Mouse (Mus musculus): ENCODE results near the gene Etnk1. TPM values are rescaled to one million over a fixed set of nuclear protein-coding genes. Genes with fewer than 3 reads are reported as not detected.
A peak's percentile ranks its signal among the peaks of the same experiment; 100 is the strongest.

Gene Etnk1
- polyA plus RNA-seq, 1 experiment from 2014 or later = 19.3 TPM

DNA sequence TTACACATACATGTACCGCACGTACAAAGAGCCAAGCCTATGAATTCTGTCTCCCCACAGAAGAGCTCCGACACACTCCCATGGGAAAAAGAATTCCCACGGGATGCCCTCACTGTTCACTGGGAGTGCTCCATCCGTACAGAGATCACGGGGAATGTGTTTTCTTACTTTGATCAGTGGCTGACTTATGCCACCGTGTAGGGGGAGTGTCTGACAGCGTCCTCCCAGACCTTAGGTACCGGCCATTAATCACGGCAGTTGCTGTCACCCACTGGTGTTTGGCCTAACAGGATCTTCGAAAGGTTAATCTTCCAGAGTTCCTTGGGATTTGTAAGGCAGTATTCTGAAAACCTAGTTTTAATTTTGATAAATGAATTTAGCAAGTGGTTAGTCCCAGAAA lies 57.0 kb downstream of the Etnk1 start:
- no peaks in the 10 kb centered on the region for H3K4me1 ChIP-seq
- H3K27me3 ChIP-seq = no peaks in the 10 kb centered on the region
- no peak overlapping the region for H3K4me3 ChIP-seq (replicated peaks)
- no peaks in the 10 kb centered on the region for H3K36me3 ChIP-seq
- whole genome bisulfite sequencing = 79% methylated on average over 11 of the region's 11 CpGs
- no peak overlapping the region for H3K27ac ChIP-seq (replicated peaks)
- no peaks in the 10 kb centered on the region for H3K9me3 ChIP-seq (replicated peaks)
- H3K4me2 ChIP-seq (replicated peaks) = no peak overlapping the region
- no peak overlapping the region for H3K9ac ChIP-seq
- ATAC-seq (ENCODE audit: insufficient number of reproducible peaks, low FRiP score, low TSS enrichment, low read depth) = no peak

DNA sequence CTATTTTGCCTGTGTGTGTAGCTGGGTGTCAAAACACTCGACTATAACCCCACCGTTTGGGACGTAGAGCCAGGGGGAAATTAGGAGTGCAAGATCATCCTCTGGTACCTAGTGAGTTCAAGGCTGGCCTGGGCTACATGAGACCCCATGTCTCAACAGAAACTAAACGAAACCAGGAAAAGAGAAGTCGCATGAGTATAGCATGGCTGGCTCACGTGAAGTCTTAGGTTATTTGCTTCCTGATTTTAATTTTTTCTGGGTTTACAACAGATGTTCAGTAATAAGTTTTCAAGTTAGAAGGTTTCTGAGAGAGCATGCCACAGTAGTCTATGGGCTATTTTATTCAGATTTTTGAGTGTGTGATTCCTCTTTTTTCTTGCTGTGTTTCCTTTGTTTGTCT lies 57.9 kb downstream of the Etnk1 start:
- no peak for ATAC-seq (ENCODE audit: insufficient number of reproducible peaks, low FRiP score, low TSS enrichment, low read depth)
- WGBS = 60% methylated on average over 6 of the region's 6 CpGs
- no peaks in the 10 kb centered on the region for H3K36me3 ChIP-seq
- no peak overlapping the region for H3K4me3 ChIP-seq (replicated peaks)
- no peak overlapping the region for H3K27ac ChIP-seq (replicated peaks)
- no peaks in the 10 kb centered on the region for H3K9me3 ChIP-seq (replicated peaks)
- H3K4me1 ChIP-seq = no peaks in the 10 kb centered on the region
- no peaks in the 10 kb centered on the region for H3K27me3 ChIP-seq
- H3K9ac ChIP-seq = no peak overlapping the region
- H3K4me2 ChIP-seq (replicated peaks) = no peak overlapping the region

DNA sequence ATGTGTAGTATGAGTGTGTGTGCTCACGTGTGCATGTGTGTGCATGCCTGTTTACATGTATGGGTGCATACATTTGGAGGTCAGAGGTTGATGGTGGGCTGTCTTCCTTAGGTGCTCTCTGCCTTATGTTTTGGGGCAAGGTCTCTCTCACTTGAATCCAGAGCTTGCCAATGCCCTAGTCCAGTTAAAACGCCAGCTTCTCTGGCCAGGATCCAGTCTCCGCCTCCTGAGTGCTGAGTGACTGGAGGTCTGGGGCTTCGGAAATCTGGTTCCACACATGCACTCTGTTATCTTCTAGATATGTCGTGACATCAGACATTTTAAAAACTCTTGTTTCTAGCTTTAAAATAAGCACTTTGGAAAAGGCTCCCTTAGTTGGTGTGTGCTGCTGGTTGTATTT lies 61.7 kb downstream of the Etnk1 start:
- Histone ChIP-seq H3K9me3 (replicated peaks) (no peaks in the 10 kb centered on the region), H3K27me3 (no peaks in the 10 kb centered on the region), H3K36me3 (no peaks in the 10 kb centered on the region), H3K9ac (no peak overlapping the region), H3K4me3 (replicated peaks) (no peak overlapping the region), H3K4me2 (replicated peaks) (no peak overlapping the region), H3K27ac (replicated peaks) (no peak overlapping the region), H3K4me1 (no peaks in the 10 kb centered on the region)
- WGBS = 80% methylated on average over 5 of the region's 5 CpGs
- ATAC-seq (ENCODE audit: insufficient number of reproducible peaks, low FRiP score, low TSS enrichment, low read depth) = no peak

DNA sequence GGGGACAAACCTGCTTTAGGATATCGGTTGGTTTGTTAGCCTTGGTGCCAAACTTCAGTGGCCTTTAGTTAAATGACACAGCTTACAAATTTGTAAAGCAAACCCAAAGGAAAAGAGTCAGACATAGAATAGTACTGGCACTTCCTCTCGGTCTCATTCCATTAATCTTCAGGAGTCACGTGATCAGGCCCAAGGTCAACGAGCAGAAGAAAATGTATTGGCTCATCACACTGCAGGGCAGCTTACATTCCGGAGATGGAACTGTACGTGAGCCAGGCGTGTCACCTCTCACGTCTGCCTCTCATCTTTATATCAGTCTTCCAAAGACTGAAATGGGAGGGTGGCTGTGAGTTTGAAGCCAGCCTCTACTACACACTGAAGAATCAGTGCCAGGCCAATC lies 62.9 kb downstream of the Etnk1 start:
- no peak overlapping the region for H3K27ac ChIP-seq (replicated peaks)
- H3K9me3 ChIP-seq (replicated peaks) = no peaks in the 10 kb centered on the region
- H3K4me1 ChIP-seq = no peaks in the 10 kb centered on the region
- H3K4me3 ChIP-seq (replicated peaks) = no peak overlapping the region
- 69% methylated on average over 8 of the region's 8 CpGs for WGBS
- H3K36me3 ChIP-seq = no peaks in the 10 kb centered on the region
- no peak overlapping the region for H3K4me2 ChIP-seq (replicated peaks)
- no peak for ATAC-seq (ENCODE audit: insufficient number of reproducible peaks, low FRiP score, low TSS enrichment, low read depth)
- H3K9ac ChIP-seq = no peak overlapping the region
- no peaks in the 10 kb centered on the region for H3K27me3 ChIP-seq

DNA sequence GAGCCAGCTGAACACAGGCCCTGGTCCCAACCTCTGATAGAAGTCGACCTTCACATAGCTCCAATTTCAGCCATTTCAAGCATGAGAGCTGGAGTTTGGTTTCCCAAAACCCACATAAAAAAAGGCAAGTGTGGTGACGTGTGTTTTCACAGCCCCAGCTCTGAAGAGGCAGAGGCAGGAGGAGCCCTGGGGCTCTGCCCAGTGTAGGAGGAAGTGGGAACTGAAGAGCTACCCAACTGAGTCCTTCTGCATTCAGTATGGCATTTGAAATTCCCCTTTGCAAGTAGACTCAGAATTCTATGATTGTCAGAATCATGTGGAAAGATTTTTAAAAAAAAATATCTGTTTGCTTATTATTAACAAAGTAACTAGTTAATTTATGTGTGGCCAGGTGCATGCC lies 63.9 kb downstream of the Etnk1 start:
- WGBS = 41% methylated on average over 2 of the region's 2 CpGs
- Histone ChIP-seq H3K9me3 (replicated peaks) (no peaks in the 10 kb centered on the region), H3K4me1 (no peaks in the 10 kb centered on the region), H3K27me3 (no peaks in the 10 kb centered on the region), H3K4me3 (replicated peaks) (no peak overlapping the region), H3K27ac (replicated peaks) (no peak overlapping the region), H3K36me3 (no peaks in the 10 kb centered on the region), H3K4me2 (replicated peaks) (no peak overlapping the region), H3K9ac (no peak overlapping the region)
- ATAC-seq (ENCODE audit: insufficient number of reproducible peaks, low FRiP score, low TSS enrichment, low read depth) = no peak

DNA sequence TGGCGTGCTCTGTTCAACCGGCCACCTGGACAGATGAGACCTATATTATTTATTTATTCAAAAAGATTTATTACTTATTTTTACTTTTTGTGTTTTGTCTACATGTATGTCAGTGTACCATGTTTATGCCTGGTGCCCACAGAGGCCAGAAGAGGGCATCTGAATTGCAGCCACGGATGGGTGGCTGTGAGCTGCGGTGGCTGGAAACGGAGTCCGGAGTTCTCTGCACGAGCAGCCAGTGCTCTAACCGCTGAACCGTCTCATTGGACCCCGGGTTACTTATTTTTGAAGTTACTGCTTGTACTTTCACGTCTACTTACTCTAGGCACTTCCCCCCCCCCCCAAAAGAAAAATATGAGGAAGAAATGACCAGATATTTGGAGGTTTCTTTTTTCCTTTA lies 65.7 kb downstream of the Etnk1 start:
- Histone ChIP-seq H3K9me3 (replicated peaks) (no peaks in the 10 kb centered on the region), H3K4me2 (replicated peaks) (no peak overlapping the region), H3K4me3 (replicated peaks) (no peak overlapping the region), H3K4me1 (no peaks in the 10 kb centered on the region), H3K36me3 (no peaks in the 10 kb centered on the region), H3K27me3 (no peaks in the 10 kb centered on the region), H3K27ac (replicated peaks) (no peak overlapping the region), H3K9ac (no peak overlapping the region)
- WGBS = 93% methylated on average over 11 of the region's 11 CpGs
- no peak for ATAC-seq (ENCODE audit: insufficient number of reproducible peaks, low FRiP score, low TSS enrichment, low read depth)

DNA sequence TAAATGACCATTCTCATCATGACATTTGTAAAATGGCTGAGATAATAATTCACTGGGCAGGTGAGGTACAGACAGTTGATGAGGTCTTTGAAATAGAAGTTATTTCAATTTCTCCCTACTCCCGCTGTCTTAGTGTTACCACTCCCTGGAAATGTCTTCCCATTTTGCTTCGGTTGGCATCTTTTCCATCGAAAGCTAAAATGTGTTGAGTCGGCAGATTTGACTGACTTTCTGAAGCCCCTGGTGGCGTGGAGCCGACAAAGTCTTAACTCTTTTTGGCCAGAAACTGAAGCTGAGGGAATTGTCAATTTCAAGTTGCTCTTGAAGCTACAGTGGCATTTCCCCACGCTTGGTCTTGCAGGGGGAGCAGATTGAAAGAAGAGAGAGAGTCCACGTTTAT lies 67.8 kb downstream of the Etnk1 start:
- H3K27me3 ChIP-seq = no peaks in the 10 kb centered on the region
- H3K9me3 ChIP-seq (replicated peaks) = no peaks in the 10 kb centered on the region
- H3K9ac ChIP-seq = no peak overlapping the region
- no peak overlapping the region for H3K4me3 ChIP-seq (replicated peaks)
- no peak for ATAC-seq (ENCODE audit: insufficient number of reproducible peaks, low FRiP score, low TSS enrichment, low read depth)
- 62% methylated on average over 8 of the region's 8 CpGs for WGBS
- no peak overlapping the region for H3K27ac ChIP-seq (replicated peaks)
- no peak overlapping the region for H3K4me2 ChIP-seq (replicated peaks)
- no peaks in the 10 kb centered on the region for H3K36me3 ChIP-seq
- H3K4me1 ChIP-seq = no peaks in the 10 kb centered on the region

DNA sequence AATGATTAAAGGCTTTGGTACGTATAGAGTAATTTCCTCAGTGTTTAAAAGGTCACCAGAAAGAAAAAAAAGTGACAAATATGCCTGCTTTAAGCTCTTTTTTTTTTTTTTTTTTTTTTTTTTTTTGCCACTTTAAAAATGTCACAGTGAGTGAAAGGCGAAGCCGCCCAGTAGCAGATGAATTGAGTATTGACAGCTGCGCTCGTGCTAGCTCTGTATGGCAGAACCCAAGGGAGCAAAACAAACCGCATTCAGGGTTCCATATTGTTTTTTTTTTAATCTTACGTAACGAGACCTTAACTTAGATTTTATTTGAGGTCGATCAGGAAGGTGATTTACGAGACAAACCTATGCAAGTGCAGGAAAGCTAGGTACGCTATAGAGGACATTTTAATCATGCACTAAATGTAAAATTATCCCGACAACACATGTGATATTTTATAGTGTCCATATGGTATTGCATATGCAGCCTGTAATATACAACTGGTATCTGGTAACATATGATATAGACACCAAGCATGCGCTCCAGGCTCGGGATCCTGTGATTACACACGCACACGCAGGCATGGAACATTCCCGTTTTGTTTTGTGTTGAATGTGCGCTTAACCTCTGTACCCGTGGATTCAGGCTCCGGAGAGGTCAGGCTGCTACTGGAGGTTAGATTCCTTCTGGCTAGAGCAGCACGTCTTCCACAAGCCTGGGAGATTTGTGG lies 72.5 kb downstream of the Etnk1 start:
- 64% methylated on average over 21 of the region's 21 CpGs for WGBS
- H3K4me3 ChIP-seq (replicated peaks) = no peak overlapping the region
- H3K9ac ChIP-seq = no peak overlapping the region
- no peak overlapping the region for H3K27ac ChIP-seq (replicated peaks)
- no peaks in the 10 kb centered on the region for H3K36me3 ChIP-seq
- no peak overlapping the region for H3K4me2 ChIP-seq (replicated peaks)
- H3K27me3 ChIP-seq = no peaks in the 10 kb centered on the region
- no peaks in the 10 kb centered on the region for H3K4me1 ChIP-seq
- H3K9me3 ChIP-seq (replicated peaks) = no peaks in the 10 kb centered on the region
- ATAC-seq (ENCODE audit: insufficient number of reproducible peaks, low FRiP score, low TSS enrichment, low read depth) = no peak

DNA sequence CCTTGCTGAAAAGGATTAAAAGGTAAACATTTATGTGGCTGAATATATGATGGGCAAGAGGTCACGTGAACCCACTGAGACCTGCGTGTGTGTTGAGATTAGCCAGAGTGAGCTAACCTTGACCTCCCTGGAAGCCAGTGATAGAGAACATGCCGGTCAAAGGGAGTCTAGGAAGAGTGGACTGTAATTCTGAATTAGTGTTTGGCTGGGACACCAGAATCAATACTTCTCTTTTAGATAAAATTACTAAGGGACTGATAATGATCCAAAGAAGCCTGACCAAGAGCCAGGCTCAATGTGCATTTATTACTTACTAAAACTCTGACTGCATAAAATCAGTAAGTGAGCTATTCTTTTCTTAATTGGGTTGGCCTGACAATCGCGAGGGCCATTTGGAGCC lies 76.2 kb downstream of the Etnk1 start:
- Histone ChIP-seq H3K4me3 (replicated peaks) (no peak overlapping the region), H3K36me3 (no peaks in the 10 kb centered on the region), H3K4me2 (replicated peaks) (no peak overlapping the region), H3K4me1 (no peaks in the 10 kb centered on the region), H3K27ac (replicated peaks) (no peak overlapping the region), H3K9me3 (replicated peaks) (no peaks in the 10 kb centered on the region), H3K9ac (no peak overlapping the region), H3K27me3 (no peaks in the 10 kb centered on the region)
- 83% methylated on average over 5 of the region's 5 CpGs for WGBS
- ATAC-seq (ENCODE audit: insufficient number of reproducible peaks, low FRiP score, low TSS enrichment, low read depth) = no peak

DNA sequence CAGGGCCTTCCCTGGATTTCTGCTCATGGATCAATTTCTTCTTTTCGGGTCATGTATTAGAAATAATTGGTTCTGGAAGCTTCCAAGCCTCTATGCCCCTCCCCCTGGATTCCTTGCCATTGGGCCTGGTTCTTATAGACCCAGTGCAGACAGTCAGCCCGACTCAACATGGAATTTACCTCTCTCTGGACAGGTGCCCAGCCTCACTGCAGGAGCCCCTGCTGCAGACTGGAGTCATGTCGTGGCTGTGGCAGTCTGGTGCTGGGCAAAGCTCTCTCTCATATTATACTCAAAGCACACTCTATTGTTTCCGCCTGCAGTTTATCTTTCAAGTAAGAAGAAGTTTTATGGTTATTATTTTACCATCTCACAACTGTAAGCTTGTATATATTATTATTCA lies 90.9 kb downstream of the Etnk1 start:
- no peak overlapping the region for H3K4me3 ChIP-seq (replicated peaks)
- no peak for ATAC-seq (ENCODE audit: insufficient number of reproducible peaks, low FRiP score, low TSS enrichment, low read depth)
- H3K4me1 ChIP-seq = no peaks in the 10 kb centered on the region
- peaks cover 14% of the 10 kb centered on the region for H3K27me3 ChIP-seq
- no peak overlapping the region for H3K27ac ChIP-seq (replicated peaks)
- H3K4me2 ChIP-seq (replicated peaks) = no peak overlapping the region
- WGBS = 69% methylated on average over 4 of the region's 4 CpGs
- no peak overlapping the region for H3K9ac ChIP-seq
- no peaks in the 10 kb centered on the region for H3K9me3 ChIP-seq (replicated peaks)
- no peaks in the 10 kb centered on the region for H3K36me3 ChIP-seq

DNA sequence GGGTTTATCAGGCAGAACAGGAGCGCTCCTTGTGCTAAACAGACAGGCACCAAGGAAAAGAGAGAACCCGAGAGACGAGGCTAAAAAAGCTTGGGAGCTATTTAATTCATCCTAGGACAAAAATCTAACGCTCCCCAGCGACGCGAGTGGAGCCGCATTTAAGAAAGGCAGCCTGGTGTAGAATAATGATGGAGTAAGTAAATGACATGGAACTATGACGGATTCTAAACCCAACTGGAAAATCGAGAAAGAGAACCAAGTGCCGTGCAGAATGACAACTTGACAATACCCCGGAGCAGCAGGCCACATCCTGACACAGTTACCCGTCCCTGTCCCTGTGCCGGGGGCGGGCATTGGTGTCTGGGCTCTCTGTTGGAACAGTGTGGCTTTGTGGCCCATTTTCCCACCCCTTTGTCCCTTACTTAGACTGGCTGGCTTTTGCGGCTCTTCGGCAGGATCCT lies 92.2 kb downstream of the Etnk1 start:
- no peaks in the 10 kb centered on the region for H3K9me3 ChIP-seq (replicated peaks)
- H3K4me3 ChIP-seq (replicated peaks) = no peak overlapping the region
- WGBS = 51% methylated on average over 17 of the region's 17 CpGs
- H3K27me3 ChIP-seq = peaks cover 14% of the 10 kb centered on the region
- H3K4me1 ChIP-seq = no peaks in the 10 kb centered on the region
- no peak for ATAC-seq (ENCODE audit: insufficient number of reproducible peaks, low FRiP score, low TSS enrichment, low read depth)
- H3K27ac ChIP-seq (replicated peaks) = no peak overlapping the region
- H3K36me3 ChIP-seq = no peaks in the 10 kb centered on the region
- H3K9ac ChIP-seq = no peak overlapping the region
- no peak overlapping the region for H3K4me2 ChIP-seq (replicated peaks)

DNA sequence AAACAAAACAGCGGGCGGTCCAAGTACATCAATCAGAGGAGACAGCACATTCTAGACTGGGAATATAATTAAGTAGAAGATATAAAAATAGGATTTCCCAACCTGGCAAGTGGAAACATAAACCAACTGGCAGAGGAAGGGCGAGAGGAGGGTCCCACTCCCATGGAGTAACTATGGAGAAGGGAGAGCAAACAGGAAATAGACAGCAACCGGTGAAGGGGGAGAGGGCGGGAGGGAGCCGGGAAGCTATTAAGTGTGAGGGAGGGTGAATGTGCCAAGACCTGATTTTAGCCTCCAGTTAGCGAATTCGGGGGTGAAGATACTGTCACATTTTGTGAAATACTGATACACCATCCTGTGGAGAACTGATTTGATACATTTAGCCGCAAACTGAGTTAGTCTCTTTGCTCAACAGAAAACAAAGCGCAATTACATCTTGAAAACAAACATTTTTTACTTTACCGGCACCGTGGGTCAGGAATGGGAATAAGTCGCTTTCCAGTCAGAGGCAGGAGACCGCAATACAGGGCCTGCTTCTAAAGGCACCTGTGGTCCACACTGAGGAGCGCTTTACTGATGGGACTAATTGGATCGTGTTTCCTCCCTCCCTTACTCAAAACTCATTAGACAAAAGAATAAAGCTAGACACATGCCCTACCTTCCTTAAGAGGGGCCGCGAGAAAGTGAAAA lies 93.0 kb downstream of the Etnk1 start:
- H3K36me3 ChIP-seq = no peaks in the 10 kb centered on the region
- H3K4me1 ChIP-seq = no peaks in the 10 kb centered on the region
- WGBS = 47% methylated on average over 18 of the region's 18 CpGs
- 0 out of 2 replicates have a peak overlapping the region, but pooled peaks have one; percentile 0 for H3K4me2 ChIP-seq (replicated peaks)
- H3K9me3 ChIP-seq (replicated peaks) = no peaks in the 10 kb centered on the region
- ATAC-seq (ENCODE audit: insufficient number of reproducible peaks, low FRiP score, low TSS enrichment, low read depth) = no peak
- no peak overlapping the region for H3K4me3 ChIP-seq (replicated peaks)
- H3K27me3 ChIP-seq = peaks cover 14% of the 10 kb centered on the region
- H3K27ac ChIP-seq (replicated peaks) = no peak overlapping the region
- no peak overlapping the region for H3K9ac ChIP-seq

All from embryonic facial prominence, embryonic 15.5 days (tissue).